Mouse (Mus musculus) gastrocnemius, postnatal 4 days (tissue): Measurements from ENCODE around the gene Large1. TPM values are rescaled to one million over a fixed set of nuclear protein-coding genes. Genes with fewer than 3 reads are reported as not detected.
"Not testable (repeated sequence)": the region's sequence is repeated elsewhere in the genome, so short reads cannot be mapped to it uniquely, and the experiment has no call there.

Experiments used
- DNase-seq, 2 experiments: peaks; one replicate each; pipeline ENCODE4 v3.0.0; 2021 to 2022; ENCODE audit warnings: low spot score in 2 of 2, mixed read lengths in 2 of 2
- total RNA-seq, 2 experiments: library from RNA; stranded (reverse); gene quantifications; 2 replicates each; pipeline ENCODE4 v1.2.3; 2021

Large1 gene
- total RNA-seq, 2 experiments from 2014 or later = 31.5 to 31.8 TPM

DNA sequence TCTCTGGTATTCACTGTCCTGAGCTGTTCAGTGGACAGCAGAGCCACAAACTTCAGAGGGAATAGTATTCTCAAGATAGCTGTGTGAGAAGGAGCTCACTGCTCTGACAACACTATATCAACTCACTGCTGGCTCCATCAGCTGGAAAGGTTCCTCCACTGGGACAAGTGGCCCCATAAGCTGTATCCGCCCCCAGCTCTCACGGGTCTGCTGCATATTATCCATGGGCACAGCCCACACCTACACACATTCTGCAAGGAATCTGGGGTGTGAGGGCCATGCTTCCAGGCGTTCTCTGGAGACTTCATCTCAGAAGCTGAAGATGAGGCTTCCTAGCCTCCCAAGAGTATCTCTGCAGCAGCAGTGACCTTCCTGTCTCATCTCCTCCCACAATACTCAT lies 50.4 kb downstream of the Large1 start:
- no peak for DNase-seq

DNA sequence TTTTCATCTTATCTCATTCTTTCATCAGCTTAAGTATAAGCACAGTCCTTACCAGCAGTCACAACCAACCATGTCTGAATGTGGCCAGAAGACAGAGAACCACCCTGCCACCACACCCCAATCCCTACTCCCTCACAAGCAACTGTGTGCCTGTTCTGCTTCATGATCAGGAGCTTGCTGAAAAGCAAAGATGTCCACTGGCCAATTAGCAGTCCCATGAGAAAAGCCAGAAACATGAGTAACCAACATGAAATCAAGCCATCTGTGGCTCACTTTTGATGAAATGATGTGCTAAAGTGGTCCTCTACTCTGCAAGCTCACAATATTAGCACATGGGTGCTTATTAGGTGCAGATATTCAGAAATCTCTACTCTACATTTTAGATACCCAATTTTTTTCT lies 57.8 kb downstream of the Large1 start:
- DNase-seq = no peak

DNA sequence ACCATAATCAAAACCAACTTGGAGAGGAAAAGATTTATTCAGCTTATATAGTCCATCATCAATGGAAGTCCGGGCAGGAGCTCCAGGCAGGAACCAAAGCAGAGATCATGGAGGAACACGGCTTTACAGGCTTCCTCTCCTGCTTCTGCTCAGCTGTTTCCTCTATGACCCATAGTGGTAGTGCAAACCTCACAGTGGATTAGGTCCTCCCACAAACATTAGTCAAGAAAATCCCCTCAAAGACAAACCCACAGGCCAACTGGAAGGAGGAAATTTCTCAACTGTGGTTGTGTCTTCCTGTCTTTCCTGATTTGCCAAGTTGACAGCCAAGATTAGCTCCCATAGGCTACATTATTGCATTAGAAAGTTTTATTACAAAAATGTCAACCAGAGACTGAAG lies 59.7 kb downstream of the Large1 start:
- DNase-seq = no peak

DNA sequence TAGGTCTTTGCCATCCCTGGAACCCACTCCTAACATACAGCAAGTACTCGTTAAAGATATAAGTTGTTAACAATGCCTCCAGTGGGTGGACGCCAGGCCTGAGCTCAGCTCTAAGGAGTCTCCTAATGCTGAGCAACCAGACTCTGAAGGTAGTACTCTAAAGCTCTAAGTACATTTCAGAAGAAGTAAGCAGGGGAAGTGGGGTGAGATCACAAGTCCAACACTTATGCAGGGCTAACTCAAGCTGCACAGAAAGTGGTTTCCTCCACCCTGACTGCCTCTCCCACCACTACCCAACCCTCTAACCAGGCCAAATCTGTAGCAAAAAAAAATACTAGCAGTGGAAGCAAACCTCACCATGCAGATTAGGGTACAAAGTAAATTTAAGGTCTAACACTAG lies 61.7 kb downstream of the Large1 start:
- DNase-seq = no peak

DNA sequence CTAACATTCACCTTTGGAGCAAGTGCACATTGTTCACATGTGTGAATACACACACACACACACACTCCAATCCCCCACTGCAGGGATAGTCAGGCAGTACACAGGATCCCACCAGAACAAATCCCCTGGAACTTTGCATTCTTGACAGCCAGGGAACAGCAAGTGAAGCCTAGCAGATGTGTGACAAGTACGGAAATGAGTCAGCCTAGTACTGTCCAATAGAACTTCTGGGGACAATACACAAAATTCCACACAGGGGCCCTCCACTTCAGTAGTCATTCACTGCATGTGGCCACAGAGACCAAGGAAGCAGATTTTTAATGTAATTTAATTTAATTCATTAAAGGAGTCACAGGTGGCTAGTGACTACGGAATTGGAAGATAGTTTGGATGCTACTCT lies 62.7 kb downstream of the Large1 start:
- DNase-seq = no peak

DNA sequence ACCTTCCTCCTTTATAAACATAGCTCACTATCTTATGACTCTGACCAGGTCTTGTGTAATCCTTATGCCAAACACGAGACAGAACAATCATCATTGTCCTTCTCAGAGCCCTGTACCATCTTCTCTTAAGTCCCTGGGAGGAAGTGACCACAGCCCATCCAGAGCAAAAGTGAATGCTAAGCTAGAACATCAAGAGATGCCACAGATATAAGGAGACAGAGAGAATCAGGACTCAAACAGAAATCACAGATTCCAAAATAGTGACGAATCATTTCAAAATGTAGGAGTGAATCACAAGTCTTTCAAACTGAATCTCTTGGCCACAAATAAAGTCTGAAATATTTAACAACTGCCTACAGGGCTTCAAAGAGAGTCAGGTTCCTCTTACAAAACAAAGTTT lies 63.5 kb downstream of the Large1 start:
- DNase-seq = no peak

DNA sequence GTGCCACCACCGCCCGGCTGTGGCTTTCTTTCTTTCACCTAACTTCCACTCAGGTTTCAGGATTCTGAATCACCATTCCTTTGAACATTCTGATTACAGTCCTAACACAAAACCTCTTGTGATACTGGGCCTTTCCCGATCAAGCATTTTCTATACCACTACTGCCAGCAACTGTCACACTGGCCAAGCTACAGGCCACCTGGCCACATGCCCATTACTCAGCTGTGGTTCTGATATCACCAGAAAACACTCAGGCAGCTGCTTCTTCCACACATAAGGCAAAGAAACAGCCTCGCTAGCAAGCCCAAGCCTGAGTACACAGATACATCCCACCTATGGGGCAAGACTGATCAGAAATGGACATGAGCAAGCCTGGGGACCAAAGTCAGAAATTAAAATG lies 71.3 kb downstream of the Large1 start:
- DNase-seq = peak; percentile 19 to 46

DNA sequence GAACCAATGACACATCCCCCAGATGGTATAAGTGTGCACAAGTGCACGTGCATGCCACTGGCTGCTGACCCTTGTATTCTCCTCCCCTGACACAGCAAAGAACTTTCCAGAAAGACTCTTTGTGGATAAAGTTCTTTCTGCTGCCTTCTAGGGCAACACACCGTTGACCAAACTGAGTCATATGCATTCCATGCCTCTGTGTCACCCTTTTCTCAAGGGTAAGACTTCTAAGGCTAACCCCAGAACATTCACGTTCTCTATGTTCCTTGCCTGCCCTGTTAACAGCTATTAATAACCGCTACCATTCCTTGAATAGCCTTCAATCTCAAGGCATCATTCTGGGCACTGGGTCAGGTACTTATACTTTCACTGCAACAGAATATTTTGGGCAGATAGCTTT lies 77.3 kb downstream of the Large1 start:
- no peak for DNase-seq

DNA sequence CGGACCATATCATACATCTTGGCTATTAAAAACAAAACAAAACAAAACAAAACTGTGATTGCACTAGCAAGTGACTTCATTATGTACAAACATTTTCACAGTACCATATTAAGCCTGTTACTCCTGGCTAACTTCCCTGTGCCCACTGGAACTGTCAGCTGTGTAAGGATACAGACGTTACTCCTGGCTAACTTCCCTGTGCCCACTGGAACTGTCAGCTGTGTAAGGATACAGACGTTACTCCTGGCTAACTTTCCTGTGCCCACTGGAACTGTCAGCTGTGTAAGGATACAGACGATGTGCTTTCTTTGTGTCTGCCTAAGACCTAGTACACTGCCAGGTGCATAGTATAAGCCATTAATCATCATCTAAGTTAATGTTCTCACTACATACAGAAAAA lies 77.9 kb downstream of the Large1 start:
- not testable (repeated sequence) for DNase-seq

DNA sequence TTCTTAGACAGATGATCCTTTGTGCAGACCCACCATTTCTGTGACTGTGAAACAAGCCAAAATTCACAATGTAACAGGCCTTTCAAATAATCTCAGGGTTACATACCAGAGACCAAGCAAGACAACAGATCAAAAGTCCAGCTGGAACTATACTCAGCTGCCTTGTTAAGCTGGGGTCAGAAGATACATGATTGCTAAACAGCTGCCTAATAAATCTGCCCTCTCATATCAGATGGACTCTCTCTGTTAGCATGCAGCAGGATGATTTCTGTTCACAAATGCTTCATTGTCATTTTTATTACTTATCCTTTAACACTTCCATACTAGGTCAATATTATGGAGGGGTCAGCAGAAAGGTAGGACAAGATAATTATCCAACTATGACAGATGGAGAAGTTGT lies 80.2 kb downstream of the Large1 start:
- DNase-seq = no peak

DNA sequence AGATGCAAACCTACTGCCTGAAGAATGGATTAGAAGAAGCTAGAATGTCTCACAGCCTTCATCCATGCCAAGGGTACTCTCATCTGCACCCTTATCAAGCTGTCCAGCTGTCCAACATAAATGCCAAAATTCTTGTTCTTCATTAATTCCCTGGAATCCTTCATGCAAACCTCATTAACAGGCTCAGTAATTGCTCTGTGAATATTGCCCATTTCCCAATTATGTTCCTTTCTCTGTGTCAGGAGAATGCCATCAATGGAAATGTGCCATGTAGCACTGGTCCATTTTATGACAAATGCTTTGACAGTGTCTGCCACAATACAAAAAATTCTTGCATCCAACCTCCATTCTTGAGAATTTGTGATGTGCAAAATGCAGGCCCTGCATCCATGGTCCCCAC lies 82.3 kb downstream of the Large1 start:
- DNase-seq = no peak

DNA sequence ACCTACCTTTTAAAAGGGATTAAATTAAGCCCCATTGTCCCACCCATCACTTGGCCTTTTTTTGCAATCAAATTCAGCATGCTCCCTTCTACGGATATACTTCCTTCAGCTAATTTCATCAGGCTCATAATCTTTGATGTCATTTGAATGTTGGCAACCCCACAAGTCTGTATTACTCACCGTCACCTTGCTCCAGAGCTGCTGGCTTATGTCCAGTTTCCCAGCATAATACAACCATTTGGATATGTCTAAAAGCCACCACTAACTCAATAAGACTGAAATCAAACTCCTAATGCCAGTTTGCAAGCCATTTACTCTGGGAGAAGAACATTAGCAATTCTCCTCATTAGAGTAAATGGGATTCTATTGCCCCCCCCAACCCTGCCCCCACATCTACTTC lies 95.4 kb downstream of the Large1 start:
- DNase-seq = no peak

DNA sequence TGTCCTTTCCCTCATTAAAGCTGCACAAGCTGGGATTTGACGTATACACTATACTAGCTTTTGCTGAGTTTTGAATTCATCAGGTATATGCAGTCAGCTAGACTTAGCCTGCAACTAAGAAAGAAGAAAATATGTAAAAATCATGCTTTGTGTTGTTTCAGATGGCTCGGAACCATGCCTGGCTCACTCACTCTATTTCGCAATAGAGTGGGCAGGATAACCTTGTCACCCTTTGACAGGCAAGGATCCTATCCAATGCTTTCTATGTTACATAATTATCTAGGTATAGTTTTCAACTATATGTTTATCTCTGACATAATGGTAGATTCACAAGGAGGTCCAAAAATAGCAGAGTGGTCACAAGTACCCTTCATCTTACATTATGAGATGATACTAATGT lies 109.2 kb downstream of the Large1 start:
- no peak for DNase-seq

DNA sequence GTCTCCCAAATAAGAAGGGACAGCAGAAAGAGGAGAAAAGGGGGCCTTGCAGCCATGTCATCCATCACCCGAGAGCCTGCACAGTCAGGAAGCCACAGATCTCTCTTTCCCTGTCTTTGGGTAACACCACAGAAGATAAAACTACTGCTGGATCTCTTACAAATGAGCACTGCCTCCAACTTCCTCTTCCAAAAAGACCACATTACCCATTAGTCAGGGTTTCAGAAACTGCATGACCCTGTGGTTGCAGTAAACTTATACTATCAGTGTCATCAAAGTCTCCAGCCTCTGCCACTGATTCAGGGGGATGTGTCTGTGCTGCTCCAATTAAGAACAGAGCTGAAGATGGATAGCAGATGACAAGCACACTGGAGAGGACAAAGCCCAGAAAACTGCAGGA lies 111.3 kb downstream of the Large1 start:
- no peak for DNase-seq

DNA sequence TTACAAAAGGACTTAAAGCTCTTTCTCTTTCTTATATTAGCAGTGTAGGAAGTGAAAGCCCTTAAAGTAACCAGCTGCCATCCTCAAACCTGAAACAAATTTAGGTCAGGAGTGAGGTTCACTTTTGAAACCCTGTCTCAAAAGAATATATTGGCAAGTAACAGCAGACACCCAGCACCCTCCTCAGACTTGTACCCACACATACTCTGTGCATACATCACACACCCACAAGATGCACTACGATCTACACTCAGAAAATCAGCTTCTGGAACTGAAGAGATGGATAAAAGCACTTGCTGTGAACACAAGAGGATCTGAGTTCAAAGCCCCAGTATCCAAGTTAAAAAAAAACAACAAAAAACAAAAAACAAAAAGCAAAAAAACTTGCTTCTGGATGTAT lies 119.1 kb downstream of the Large1 start:
- DNase-seq = no peak

DNA sequence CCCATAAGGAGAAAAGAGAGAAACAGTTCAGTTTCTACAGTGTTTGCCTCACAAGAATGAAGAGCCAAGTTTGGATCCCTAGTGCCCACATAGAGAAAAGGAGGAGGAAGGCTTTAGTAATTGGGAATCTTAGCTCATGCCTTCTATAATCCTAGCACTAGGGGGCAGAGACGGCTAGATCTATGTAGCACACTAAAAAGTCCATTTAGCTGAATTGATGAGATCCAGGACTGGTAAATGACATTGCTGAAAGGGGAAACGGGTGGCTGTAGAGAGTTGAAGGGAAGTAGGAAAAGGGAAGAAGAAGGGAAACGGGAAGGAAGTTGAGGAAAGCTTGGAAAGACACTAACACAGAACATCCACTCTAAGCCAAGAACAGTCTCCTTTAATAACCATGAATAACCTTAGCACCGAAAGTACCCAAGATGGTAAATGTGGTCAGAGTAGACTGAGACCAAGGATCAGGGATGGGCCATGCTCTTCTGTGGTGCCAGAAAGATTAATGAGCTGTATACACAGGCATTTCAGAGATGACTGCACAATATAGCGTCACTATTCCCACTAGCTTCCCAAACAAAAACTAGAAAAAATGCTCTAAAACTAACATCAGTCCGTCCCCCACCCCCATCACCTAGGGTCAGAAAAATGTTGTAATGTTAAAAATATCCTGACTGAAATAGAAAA lies 119.8 kb downstream of the Large1 start:
- DNase-seq = peak in 1 of 2 experiments; percentile 13

DNA sequence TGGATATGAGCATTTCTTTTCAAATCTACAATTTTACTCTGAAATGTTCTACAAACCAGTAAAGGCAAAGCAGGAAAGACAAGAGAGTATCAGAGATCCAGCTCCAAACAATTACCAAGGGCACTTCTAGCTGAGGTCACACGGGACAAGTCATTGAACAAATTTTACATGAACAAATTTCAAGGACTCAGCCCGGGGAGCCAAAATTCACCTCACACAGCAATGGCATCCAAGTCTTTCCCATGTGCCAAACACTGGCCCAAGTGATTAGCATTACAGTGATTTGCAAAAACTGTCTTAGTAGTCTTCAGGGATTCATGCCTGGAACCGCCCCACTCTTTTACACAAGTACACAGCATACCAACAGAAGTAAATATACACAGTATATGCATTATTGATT lies 126.5 kb downstream of the Large1 start:
- DNase-seq = no peak

DNA sequence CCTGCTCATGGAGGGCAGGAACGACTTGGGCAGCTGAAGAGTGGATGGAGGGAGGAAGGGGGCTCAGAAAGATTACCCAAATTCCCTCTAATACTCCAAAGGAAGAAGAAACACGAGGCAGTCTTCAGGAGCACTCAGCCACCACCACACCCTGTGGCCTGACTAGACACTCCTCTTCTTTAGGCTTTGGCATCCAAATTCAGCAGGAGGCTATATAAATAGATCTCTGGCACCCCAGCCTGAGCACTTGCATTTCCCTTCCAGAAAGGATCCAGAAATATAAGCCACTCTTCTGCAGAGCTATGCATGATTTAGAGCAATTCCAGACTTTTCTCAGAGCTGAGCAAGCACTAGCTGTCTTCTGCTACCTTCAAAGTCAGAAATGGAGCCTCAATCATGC lies 127.7 kb downstream of the Large1 start:
- DNase-seq = no peak

DNA sequence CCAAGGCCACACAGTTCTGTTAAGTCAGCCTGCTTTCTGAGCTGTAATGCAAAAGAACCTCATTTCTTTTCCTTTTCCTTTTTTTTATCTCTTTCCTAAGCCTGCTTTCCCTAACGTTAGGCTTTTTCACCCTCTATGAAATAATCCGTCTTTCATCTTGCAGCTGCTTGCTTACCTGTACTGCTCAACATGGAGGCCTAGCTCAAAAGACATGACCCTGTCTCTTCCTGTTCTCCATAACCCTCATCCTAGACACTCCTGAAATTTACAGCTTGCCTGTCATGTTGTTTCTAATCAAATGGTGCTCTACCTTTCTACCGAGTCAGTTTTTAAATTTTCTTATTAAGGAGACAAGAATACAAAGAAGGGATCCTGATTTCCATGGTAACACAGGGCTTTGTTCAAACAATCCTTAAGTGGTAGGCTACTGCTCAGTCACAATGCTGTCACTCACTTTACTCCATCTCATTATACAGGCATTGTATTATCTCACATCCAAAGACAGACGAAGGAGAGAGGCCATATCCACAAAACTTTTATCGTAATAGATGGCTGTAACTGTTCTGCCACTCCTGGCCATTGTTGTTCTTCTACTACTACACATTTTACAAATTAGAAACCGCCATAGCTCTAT lies 134.0 kb downstream of the Large1 start:
- DNase-seq = no peak

DNA sequence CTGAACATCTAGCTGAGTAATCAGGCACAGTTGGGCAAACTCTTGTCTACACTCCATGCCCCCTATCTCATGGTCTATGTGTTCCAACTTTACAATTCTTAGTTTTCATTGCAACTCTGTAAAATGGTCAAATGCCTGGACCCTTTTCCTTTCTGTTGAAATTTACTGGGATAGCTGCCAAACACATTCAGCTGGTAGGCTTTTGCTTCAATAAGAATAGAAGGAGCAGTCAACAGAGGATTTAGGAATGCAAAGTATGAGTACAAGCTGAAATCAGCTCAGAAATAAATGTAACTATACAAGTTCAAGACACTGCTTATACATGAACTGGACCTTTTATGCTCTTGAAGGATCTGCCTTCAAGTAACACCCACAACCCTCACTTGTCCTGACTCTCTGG lies 146.5 kb downstream of the Large1 start:
- no peak for DNase-seq

DNA sequence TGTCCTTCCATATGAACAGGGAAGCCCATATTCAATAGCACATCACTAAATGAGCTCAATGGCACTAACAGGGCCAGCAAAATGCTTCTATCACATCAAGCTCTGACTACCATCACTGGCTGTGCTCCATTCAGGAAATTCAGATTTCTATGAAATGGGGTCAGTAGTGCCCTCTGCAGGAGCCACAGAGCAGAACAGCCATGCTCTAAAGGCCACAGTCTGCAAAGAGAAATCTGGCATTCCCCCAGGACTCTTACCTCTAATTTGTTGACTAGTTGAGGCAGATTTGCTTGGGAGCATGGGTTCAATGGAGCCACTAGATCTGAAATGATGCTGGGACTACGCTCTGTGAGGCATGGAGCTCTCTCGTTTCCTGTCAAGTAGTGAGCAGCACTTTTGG lies 151.5 kb downstream of the Large1 start:
- DNase-seq = no peak

DNA sequence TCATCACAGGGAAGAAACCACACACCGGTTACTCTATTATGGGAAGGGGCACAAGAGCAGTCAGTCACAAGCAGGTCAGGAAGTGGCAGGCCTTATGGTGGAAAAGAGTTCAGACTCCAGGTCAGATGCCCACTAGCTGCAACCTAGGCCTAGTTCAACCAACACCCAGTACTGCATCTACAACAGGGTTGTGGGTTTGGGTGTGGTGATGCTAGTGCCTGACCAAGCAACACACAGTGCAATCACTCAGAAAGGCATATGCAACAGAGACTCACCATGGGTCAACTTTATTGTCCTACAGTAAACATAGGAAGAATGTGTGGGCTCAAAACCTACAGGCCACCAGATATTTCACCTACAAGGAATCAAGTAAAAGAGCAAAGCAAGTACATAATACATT lies 155.6 kb downstream of the Large1 start:
- DNase-seq = no peak

DNA sequence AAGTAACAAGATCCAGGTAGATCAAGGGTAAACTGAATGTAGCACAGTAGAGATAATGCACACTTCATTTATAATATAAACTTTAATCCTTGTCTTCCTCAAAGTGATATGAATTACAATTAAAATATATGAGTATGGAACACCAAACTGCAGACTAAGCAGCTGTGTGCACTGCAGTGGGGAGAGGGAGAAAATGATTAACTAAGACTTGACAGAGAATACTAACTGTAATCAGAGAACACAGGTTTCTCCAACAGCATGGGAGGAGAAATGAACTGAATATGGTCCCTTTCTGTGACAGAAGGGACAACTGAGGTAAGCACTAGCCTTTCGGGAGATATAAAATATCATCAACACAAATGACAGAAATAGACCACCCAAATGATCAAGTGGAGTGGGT lies 164.7 kb downstream of the Large1 start:
- DNase-seq = no peak
